Mouse (Mus musculus): ENCODE measurements around the gene Sh2d6. TPM values are rescaled to one million over a fixed set of nuclear protein-coding genes. Genes with fewer than 3 reads are reported as not detected.
"Not testable (repeated sequence)": the region's sequence is repeated elsewhere in the genome, so short reads cannot be mapped to it uniquely, and the experiment has no call there.

The Sh2d6 gene
- total RNA-seq, 2 experiments from 2014 or later, result 0.28 to 0.94 TPM

DNA sequence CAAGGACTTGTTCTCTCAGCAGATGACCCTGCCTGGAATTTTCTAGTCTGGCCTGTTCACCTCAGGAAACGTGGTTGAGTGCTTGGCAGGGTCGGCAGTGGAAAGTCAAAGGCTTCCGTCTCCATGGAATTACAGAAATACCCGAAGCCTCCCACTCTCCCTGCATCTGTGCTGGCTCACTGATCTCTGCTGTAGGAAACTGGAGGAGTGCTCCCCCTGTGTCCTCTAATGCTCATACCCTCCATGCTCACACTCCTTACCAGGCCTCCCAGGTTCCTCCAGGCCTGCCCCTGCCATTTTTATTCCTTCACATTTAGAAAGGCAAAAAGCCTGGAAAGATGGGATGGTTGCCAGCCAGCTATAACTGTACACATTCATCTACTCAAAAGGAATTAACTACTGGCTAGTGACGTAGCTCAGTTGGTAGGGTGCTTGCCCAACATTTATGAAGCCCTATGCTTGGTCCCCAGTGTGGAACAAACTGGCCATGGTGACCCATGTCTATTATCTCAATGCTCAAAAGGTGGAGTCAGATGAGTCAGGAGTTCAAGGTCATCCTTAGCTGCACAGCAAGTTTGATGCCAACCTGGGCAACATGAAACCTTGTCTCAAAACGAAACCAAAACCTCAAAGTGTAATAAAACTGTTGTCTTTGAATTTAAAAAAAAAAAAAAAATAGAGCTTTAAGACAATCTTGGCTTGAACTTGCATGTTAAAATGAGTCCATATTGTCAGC is 10.7 kb downstream of the Sh2d6 start:
- intact Hi-C loops (cut with DNase I), result no loop called here

DNA sequence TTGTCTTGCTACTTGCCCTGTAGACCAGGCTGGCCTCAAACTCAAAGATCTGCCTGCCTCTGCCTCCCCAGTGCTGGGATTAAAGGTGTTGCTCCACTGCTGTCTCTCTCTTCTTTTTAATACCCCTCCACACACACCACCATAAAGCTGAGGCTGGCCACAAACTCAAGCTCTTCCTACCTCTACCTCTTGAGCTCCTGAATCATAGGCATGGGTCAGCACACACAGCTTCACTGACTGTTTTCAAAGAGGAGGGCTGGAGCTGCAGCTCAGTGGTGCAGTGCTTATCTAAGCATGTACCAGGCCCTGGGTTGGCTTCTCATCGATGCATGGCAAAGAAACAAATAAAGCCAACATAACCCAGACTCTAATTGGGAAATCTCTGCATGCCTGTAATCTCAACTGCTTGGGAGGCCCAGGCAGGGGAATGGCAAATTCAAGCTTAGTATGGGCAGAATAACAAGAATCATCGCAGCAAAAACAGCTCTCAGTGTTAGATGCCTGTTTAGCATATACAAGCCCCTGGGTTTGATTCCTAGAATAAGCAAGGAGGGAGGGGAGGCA is 11.6 kb downstream of the Sh2d6 start:
- no peak for DNase-seq (ENCODE audit: low spot score in 2 of 2)
- intact Hi-C loops (cut with DNase I), result no loop called here

More for the DNA sequence above, 10.7 kb downstream of the Sh2d6 start:
- DNase-seq (ENCODE audit: low spot score in 2 of 2), result peak in 1 of 2 experiments; percentile 38

DNA sequence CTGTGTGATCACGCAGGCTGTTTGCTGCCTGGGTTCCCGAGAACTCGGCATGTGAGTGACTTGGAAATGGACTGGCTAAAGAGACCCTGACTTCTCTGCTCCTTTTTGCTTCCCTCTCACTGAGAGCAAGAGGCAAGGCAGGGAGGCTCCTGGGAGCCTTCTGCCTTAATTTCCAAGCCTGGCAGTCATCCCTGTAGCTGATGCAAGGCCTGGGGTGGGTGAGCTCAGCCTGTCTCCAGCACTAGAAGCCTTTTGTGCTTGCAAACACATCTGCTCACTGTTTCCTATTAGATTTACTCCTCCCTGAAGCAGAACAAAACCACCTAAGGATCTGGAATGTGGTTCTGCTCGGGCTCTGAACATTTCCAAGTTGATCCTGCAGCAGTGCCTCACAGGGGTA is 12.9 kb downstream of the Sh2d6 start:
- intact Hi-C loops (cut with DNase I), result no loop called here
- DNase-seq (ENCODE audit: low spot score in 2 of 2), result no peak

DNA sequence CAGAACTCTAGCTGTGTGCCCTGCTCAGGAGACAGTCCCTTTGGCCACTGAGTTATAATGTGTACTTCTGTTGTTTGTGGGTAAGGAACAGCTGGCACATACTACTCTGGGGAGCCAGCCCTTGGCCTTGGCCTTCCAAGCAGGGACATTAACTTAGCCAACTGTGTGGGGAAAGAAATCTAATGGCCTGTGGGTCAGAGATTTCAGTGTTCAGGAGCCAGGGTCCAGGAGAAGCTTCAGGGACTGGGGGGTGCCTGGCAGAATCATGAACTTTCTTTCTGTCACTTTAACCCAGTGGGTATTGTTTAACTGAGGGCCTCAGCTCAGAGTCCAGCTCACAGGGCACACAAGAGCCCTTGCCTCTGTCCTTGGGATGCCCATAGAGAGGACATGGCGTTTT is 15.4 kb downstream of the Sh2d6 start:
- intact Hi-C loops (cut with DNase I), result no loop called here

DNA sequence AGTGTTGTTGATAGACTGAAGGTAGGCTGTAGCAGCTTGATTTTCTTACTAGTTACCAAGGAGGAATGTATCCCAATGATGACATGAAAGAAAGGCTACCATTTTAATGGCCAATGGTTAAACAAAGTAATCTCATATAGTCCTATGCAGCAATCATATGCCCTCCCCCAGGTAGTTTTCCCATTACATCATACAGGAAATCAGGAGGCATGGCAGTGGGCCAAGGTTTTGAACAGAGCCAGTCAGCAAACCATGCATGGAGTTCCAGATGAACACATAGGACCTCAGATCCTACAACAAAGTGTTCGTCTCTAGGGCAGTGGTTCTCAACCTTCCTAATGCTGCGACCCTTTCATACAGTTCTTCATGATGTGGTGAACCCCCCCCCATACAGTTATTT is 17.6 kb downstream of the Sh2d6 start:
- no peak for DNase-seq (ENCODE audit: low spot score in 2 of 2)

More for the DNA sequence above, 15.4 kb downstream of the Sh2d6 start:
- no peak for DNase-seq (ENCODE audit: low spot score in 2 of 2)

DNA sequence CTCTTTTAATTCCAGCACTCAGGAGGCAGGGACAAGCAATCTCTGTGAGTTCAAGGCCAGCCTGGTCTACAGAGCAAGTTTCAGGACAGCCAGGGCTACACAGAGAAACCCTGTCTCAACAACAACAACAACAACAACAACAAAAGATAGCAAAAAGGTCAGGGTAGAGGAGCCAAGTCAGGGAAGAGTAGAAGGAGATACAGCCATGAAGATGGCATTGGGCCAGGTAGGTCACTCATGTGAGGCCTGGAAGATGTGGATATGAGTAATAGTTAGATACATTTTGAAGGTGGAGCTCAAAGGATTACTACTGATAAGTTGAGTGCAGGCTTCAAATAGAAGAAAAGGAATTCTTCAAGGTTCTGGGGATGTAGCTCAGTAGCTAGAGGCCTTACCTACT is 18.2 kb downstream of the Sh2d6 start:
- no peak for DNase-seq (ENCODE audit: low spot score in 2 of 2)
- intact Hi-C loops (cut with DNase I), result no loop called here

More for the DNA sequence above, 17.6 kb downstream of the Sh2d6 start:
- intact Hi-C loops (cut with DNase I), result no loop called here

DNA sequence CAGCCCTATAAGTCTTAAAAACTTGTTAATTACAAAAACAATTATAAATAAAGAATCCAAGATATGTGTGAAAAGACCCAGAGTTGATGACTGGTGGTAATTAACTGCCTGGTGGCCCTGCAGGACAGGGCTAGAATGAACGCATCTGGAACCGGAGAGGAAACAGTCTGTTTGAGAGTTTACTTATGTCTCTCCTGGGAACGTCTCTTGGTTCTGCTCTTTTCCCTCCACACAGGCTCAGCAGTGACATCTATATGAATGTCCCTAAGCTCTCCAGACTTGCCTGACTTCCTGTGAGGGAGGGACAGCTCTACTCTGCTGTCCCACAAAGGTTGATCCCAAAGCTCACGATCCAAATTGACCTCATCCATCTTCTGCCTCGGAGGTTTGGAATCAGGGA is 22.6 kb downstream of the Sh2d6 start:
- DNase-seq (ENCODE audit: low spot score in 2 of 2), result no peak
- intact Hi-C loops (cut with DNase I), result no loop called here

DNA sequence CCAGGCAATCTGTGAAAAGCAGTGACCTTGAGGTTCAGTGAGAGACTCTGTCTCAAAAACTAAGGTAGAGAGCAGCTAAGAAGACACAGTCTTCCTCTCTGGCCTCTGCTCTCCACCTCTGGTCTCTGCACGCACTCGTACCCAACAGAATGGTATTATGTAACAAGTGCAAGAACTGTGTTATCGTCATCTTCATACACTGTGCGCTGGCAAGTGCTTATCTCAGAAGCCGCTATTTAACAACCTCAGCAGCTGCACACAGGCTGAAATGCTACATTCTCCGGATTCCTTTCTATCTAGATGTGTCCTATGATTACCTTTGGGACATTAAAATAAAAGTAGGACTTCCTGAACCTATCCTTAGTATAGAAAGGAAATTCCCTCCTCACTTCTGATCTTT is 28.6 kb downstream of the Sh2d6 start:
- intact Hi-C loops (cut with DNase I), result no loop called here

DNA sequence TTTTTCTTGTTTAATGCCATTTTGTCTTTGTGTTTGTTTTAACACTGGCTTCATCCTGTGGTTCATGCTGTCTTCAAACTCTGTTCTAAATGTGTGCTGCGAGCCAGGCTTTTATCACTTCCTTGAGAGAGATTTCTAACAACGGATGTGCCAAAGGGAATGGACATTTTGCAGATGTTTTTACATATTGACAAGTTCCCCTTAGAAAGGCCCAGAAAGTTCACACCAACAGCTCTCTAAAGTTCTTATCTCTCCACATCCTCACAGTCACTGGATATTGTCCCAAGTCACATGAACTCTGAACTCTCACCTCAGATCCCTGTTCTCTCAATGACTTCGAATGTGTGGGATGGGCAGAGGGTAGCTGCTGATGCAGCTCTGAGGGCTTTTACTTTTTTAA is 30.4 kb downstream of the Sh2d6 start:
- intact Hi-C loops (cut with DNase I), result no loop called here
- no peak for DNase-seq (ENCODE audit: low spot score in 2 of 2)

More for the DNA sequence above, 28.6 kb downstream of the Sh2d6 start:
- no peak for DNase-seq (ENCODE audit: low spot score in 2 of 2)

DNA sequence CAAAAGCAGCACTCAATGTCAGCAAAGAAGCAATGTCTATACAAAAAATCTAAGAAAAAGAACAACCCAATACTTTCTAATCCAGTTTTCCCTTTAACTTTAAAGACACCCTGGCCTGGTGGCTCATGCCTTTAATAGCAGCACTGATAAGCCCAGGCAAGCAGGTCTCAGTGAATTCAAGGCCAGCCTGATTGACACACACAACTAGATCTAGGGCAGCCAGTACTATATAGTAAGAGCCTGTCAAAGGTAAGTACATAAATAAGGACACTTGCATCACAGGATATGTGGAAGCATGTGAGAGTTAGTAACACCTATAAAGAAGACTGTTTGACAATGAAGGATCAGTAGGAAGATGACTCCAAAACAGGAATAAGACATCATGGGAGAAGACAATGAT is 32.0 kb downstream of the Sh2d6 start:
- no peak for DNase-seq (ENCODE audit: low spot score in 2 of 2)
- intact Hi-C loops (cut with DNase I), result no loop called here

DNA sequence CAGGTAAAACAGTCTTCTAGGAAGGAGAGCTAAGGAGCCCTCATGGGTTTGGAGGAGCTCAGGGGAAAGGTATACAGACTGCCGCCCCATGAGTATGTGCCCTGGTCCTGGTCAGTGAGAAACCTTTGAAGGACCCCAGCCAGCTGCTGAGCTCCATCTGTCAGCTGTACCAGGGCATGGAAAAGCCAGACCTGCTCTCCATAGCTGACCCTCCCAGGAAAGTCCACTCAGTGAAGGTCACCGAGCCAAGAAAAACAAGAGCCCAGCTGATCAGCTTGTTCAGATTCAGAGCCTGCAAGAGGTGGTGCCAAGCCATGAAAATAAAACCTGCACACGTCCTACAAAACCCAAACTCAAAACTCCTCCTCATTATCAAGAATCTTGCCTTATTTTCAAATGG is 32.7 kb downstream of the Sh2d6 start:
- intact Hi-C loops (cut with DNase I), result no loop called here
- DNase-seq (ENCODE audit: low spot score in 2 of 2), result no peak

DNA sequence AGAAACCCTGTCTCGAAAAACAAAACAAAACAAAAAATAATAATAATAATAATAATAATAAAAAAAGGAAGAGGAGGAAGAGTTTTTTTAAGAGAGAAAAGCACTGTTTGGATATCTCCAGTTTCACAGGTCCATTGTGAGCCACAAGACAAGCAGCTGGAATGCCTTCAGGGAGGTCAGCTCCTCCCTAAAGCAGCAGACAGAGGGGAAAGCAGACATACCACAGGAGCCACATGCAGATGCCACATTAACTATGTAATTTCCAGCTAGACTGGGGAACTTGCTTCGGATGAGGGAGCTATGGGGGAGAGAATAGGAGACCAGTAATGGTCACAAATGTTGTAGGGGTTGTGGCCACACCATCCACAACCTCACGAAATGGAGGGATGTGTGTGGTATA is 34.2 kb downstream of the Sh2d6 start:
- intact Hi-C loops (cut with DNase I), result no loop called here
- no peak for DNase-seq (ENCODE audit: low spot score in 2 of 2)

DNA sequence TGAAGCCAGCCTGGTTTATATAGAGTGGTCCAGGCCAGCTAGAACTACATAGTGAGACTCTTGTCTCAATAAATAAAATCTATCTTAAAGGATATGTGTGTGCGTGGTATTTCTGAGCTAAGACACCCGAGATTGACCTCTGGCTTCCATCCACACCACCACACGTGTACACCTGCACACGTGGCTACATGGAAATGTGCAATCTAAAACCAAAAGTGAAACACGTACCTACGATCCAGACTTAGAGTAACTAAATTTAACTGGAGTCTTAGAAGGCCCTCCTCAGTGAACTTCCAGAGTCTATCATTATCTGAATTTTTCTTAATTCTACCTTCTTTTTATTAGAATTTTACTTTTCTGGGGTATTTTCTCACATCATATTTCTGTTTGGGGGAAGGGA is 35.2 kb downstream of the Sh2d6 start:
- DNase-seq (ENCODE audit: low spot score in 2 of 2), result no peak
- intact Hi-C loops (cut with DNase I), result no loop called here

DNA sequence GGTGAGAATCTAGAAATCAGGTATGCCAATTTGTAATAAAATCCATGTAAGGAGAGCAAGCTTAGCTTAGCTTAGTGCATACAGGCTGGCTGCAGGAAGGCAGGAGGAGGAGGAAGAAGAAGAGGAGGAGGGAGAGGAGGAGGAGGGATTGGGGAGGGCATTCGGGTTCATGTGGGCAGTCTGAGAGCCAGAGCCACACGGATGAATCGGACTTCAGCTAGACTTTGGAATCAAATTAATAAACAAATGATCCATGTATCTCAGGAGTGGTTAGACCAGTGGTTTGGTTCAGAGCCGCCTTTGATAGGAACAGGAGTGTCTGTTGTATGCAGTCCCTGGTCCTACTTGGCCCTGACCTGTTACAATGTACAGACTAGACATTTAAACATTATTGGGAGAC is 36.6 kb downstream of the Sh2d6 start:
- no peak for DNase-seq (ENCODE audit: low spot score in 2 of 2)
- intact Hi-C loops (cut with DNase I), result no loop called here

DNA sequence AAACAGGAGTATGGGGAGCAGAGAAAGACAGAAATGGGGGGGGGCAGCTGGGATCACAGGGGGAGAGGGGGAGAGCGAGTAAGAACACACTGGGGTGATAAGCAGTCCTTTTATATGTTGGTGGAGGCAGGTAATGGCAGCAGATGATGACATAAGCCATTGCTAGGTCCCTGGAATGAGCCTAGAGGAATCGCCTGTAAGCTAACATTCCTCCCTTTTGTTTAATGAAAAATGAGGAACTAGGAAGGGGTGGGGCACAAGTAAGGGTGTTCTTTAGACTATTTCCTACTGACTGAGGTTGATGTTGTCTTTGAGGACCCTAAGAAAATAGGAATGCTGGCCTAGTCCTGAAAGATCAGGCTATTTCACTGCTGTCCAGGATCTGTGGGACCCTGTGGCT is 39.4 kb downstream of the Sh2d6 start:
- DNase-seq (ENCODE audit: low spot score in 2 of 2), result no peak
- intact Hi-C loops (cut with DNase I), result no loop called here

DNA sequence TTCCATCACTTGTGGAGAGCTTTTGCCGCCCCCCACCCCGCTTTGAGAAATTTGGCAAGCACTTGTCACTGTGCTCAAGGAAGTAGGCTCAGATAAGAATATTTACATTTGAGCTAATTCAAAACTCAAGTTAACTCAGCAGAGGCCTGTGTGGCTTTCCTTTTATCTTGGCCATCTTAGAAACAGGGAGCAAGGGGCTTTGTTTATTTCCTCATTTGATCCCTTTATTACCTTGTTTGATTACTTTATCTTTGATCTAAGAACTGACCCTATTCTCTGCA is 41.1 kb downstream of the Sh2d6 start:
- intact Hi-C loops (cut with DNase I), result no loop called here
- DNase-seq (ENCODE audit: low spot score in 2 of 2), result no peak

DNA sequence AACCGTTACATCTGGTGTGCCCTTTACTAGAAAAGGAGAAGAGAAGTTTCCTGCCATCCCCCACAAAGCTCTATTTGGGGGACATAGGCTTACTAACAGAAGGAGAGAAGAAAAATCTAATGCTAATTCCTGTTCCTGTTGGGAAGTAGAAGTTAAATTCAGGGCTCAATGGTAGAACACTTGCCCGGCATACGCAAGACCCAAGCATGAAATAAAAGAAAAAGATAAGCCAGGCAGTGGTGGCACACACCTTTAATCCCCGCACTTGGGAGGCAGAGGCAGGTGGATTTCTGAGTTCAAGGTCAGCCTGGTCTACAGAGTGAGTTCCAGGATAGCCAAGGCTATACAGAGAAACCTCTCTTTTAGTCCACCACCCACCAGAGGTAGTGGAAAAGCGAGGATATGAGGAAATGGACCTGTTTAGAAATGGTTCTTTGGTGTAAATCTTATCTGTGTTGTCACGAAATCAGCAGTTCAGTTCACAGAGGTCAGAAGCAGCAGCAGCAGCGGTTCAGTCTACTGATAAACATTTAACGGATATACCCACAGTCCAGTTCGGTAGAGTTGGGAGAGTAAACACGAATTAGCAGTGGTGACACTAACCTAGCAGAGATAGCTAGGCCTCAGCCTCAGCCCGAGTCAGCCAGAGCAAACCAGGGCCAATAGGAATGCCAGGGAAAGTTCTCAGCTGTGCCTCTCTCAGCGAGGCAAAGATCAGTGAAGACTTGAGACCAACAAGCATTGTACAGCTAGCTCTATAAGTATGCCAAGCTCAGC is 41.7 kb downstream of the Sh2d6 start:
- intact Hi-C loops (cut with DNase I), result no loop called here
- DNase-seq (ENCODE audit: low spot score in 2 of 2), result no peak

DNA sequence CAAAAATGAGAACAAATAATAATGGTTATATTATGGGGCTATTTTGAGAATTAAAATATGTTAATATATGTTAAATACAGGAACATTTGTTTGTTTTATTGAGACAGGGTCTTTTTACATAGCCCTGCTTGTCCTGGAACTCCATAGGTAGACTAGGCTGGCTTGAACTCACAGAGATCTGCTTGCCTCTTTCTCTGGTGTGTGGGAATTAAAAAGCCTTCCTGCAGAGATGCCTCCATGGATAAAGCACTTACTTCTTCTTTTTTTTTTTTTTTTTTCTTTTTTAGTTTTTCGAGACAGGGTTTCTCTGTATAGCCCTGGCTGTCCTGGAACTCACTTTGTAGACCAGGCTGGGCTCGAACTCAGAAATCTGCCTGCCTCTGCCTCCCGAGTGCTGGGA is 42.8 kb downstream of the Sh2d6 start:
- intact Hi-C loops (cut with DNase I); DNase-seq (ENCODE audit: low spot score in 2 of 2): not testable (repeated sequence)

DNA sequence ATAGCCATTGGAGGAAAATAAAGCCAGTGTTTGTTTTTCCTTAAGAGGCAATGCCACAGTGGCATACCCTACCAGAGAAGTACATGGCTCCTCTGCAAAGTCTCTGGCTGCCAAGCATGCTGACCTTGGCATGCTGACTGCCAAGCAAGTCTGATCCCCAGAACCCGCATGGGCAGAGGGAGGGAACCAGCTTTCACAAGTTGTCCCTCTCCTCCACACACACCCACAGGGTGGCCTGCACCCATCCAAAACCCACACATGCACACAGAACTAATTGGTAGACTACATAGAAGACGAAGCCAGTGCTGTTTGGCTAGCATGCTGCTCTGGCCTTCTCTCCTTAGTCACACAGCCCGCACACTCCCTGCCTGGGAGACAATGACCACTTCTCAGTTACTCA is 43.9 kb downstream of the Sh2d6 start:
- intact Hi-C loops (cut with DNase I), result no loop called here
- no peak for DNase-seq (ENCODE audit: low spot score in 2 of 2)

DNA sequence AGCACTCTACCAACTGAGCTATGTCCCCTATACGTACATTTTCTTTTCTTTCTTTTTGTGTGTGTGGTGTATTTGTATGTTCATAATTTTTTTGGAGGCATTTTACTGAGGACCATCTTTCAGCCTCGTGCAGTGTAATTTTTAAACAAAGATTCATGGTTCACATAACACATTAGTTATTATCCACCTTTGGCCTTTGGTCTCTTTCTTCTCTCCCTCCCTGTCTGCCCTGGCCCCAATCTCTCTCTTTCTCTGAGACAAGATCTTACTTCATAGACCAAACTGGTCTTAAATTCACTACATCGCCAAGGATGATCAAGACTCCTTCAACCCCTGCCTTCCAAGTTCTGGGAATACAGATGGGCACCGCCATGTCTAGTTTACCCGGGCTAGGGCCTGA is 44.7 kb downstream of the Sh2d6 start:
- intact Hi-C loops (cut with DNase I), result no loop called here

More for the DNA sequence above, 44.7 kb downstream of the Sh2d6 start:
- DNase-seq (ENCODE audit: low spot score in 2 of 2), result no peak
